Mouse (Mus musculus): ENCODE data around the gene Stum. TPM values are rescaled to one million over a fixed set of nuclear protein-coding genes. Genes with fewer than 3 reads are reported as not detected.
"Not testable (repeated sequence)": the region's sequence is repeated elsewhere in the genome, so short reads cannot be mapped to it uniquely, and the experiment has no call there.

The Stum gene
- total RNA-seq, 2 experiments from 2014 or later: 146 to 150 TPM

DNA sequence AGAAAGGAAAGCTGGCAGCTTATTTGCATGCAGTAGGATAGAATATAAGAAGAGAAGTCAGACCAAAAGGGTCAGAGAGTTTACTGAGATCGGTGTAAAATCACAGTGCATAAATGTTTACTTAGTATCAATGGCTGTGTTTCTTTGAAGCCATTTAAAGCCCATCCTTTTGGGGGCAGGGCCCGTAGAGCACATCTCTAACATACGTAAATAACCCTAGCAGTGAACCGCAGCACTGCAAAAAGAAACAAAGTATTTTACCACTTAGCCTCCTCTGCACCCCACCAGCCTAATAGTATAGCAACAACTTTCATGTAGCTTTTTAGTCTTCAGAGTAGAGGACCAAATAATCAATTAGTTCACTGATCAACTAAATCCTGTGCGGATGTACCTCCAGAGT lies 85.6 kb downstream of the Stum start:
- intact Hi-C loops (cut with DNase I): no loop called here
- no peak for DNase-seq (ENCODE audit: low spot score in 2 of 2)

DNA sequence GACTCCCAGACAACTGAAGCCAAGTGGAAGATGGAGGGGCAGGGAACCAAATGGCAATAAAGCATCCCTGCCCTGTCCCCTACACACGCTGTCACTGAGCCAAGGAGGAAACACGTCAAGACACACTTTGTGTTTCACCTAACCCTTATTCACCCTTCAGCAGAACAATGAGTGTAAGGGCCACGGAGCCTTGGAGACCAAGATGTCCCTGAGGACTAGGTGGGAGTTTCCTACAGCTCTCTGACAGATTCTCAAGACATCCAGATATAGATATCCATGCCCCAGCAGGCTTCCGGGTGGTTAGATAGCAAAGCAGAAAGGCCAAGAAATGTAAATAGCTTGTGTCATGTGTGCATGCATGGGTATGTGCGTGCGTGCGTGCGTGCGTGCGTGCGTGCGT lies 89.4 kb downstream of the Stum start:
- intact Hi-C loops (cut with DNase I): no loop called here
- no peak for DNase-seq (ENCODE audit: low spot score in 2 of 2)

DNA sequence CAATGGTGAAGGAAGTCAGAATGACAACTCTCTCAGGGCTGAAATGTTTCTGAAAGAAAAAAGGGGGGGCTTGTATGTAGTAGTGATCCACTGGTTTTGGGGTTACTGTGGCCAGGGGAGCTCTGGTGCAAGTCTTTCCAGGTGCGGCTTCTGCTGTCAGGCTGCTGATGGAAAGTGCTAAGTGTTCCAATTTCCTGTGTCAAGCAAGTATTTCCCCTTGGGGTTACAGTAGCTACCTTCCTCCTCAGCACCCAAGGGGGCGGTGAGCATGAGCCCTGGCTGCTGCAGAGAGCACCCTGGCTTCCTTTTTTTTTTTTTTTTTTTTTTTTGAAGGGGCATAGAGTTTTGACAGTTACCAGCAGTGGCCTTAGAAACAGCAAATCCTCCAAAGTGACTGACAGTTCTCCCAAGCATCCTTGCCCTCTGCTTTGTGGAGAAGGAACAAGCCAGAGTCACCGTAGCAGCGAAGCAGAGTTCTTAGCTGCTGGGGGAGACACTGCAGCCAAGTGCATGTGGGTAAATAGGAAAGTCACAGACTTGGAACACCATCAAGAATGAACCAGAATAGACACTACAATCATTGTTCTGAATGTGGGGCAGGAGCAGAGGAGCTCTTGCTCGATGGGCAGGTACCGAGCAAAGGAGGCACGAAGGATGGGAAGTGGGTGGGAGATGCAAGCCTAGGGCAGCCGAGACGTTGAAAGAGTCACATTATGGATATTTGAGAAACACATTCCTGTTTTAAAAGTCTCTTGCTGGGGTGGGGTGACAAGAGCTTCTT lies 90.1 kb downstream of the Stum start:
- no peak for DNase-seq (ENCODE audit: low spot score in 2 of 2)
- intact Hi-C loops (cut with DNase I): no loop called here

DNA sequence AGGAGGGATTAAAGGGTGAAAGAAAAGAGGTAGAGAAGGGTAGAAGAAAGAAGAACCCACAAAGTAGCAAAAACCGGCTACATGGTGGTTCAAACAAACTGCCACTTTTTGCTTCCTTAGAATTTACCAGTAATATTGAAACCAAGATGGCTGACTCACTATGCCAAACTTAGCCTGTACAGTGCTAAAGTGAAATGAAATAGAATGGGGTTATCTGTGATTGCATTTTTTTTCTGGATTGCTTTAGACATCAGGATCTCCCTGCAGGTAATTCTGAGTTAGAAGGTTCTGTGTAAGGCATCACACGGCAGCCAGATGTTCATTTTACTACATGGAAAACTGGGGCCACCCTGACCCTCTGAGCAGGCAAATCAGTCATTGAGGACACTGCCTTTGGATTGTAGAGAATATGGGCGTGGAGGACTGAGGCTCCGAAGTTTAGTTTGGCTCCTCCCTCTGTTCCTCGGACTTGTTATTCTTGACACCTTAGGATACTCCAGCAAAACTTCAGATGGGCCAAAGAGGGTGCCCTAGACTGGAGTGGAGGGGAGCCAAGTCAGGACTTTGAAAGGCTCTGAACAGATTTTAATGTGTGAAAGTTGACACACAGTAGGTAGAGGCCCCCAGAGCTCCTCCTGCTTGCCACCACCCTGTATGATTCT lies 91.0 kb downstream of the Stum start:
- intact Hi-C loops (cut with DNase I): no loop called here
- no peak for DNase-seq (ENCODE audit: low spot score in 2 of 2)

DNA sequence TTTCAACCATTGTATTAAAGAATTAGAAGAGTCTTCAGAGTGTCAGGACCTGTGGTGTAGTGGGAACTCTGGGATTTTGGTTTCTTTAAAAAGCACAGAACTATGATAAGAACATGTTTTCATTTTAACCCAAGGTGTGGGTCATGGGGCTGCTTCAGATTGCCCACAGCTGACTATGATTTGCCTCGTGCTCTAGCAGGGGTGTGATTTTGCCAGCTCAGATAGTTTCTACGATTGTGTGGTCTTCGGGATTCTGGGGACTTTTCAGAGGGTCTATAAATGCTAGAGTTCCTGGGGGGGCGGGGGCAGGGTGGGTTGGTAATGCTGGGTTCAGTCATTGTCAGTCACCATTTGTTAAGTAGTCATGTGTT lies 91.7 kb downstream of the Stum start:
- no peak for DNase-seq (ENCODE audit: low spot score in 2 of 2)
- intact Hi-C loops (cut with DNase I): no loop called here

DNA sequence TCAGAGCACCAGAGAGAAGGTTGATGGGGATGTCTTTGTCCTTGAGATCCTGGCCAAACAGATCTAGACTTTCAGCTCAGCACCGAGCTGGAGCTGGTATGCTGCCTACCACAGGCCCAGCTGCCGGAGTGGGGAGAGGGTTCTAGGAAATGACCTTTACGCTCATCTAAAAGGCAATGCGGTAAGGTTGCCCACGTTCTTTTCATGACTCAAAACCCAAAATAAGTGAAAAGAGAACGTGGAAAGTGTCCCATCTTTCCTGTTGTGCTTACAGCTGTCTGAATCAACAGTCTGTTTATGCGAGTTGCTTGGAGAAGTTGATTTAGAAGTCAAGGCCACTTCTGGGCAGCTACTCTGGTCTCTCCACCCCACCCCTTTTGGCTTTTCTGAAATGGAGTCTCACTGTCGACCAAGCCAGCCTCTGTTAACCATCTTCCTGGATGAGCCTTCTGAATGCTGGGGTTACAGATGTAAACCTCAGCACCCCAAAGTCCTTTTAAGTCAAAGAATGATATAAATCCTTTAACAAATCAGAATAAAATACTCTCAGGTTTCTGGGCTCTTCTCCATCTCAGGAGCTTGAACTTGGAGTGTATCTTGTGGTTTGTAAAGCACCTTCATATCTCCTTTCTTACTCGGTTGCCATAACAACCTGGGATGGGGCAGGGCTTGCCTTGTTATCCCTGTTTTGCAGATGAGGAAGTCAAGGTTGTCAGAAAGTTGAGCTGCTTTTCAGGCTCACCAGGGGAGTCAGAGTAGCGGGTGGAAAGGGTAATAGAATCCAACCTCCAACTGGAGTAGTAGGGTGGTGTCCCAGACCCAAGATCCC lies 92.3 kb downstream of the Stum start:
- no peak for DNase-seq (ENCODE audit: low spot score in 2 of 2)
- intact Hi-C loops (cut with DNase I): no loop called here

DNA sequence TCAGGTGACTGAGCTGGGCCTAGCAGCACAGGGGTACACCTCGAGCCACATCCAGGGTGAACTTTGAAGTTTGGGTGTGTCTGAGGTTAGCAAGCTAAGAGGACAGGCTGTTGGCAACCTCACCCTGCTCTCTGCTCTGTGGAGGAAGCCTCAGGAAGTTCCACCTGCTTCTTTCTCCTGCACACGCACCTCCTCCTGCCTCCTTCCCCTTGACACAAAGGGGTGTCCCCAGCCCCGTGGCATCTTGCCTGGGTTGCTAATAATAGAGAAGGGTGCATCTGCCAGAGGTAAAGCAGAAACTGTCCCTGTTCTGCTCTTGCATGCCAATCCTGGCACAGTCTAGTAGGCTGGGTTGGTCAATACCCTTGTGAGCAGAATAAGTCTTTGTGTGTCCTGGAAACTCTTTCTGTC lies 93.0 kb downstream of the Stum start:
- no peak for DNase-seq (ENCODE audit: low spot score in 2 of 2)
- intact Hi-C loops (cut with DNase I): no loop called here

DNA sequence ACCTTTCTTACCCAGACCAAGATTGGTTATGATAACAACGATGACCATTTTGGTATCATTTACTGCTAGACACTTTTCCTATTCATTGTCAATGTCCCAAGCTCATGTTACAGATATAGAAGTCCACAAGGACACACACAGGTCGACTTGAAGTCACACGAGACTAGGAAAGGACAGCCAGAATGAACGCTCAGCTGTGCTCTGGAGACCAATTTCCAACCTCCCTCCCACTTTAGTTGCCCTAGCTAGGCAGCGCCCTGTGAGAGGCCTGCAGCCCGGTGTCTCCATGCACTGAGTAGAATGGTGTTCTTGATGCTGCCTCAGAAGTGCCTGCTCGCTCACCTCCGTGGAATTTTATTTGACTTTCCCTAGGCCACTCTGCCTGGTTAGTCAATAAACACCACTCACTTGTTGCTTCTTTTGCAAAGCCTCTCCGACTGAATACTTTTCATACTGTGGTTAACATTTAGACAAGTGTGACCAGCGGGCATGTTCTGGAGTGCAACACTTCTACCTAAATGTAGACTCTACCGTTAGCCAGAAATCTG lies 94.0 kb downstream of the Stum start:
- DNase-seq (ENCODE audit: low spot score in 2 of 2): not testable (repeated sequence)
- intact Hi-C loops (cut with DNase I): loop anchor here (5.0 kb wide), 2 partner anchors 57 to 122 kb away; partner anchors contain the start of gene Itpkb

DNA sequence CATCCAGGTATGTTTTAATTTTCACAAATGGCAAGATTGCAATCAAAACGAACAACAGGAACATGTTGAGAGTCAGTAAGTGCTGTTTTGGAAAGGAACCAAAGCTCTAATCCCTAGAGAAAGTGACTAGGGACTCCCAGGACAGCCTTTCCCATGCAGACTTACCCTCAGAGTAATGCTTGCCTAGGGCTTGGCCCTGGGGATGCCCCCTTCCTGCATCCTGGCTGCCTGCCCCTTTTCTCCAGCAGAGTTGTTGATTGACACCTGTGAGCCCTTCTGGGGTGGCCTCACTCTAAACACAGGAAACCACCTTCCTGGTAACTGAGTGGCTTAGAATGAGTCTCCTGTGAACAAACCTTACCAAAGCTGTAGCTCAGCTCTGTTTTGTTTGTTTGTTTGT lies 94.8 kb downstream of the Stum start:
- intact Hi-C loops (cut with DNase I): loop anchor here (5.0 kb wide), 2 partner anchors 56 to 121 kb away; partner anchors contain the start of gene Itpkb
- DNase-seq (ENCODE audit: low spot score in 2 of 2): no peak

DNA sequence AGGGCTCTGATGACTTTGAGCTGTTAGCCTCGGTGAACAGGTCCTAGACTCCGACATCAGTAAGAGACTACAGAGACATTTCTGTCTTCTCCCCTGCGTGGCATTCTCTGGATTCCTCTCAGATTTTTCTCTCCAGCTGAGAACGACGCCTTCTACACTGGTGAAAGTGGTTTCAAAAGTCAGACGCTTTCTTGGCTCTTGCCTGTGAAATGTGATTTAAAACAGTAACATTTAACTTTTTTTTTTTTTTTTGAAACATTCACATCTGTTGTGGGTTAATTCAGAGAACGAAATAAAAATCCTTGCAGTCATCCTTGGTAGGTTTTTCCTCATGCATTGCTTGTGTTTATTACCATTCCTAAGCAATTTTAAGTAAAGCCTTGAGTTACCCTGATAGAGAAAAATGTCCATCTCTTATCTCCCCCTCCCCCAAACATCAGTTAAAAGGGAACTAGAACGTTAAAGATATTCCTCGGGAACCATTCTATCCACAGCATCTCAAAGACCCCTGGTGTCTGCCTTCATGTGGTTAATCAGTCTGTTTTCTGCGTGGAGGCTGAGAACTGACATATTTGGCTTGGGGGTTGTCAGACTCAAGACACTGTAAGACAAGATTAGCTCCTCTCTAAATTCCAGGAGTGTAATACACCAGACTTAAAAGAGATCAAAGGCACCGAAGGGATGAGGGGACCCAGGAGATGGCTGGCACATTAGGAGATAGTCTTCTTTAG lies 95.4 kb downstream of the Stum start:
- intact Hi-C loops (cut with DNase I): loop anchor here (5.0 kb wide), 2 partner anchors 56 to 121 kb away; partner anchors contain the start of gene Itpkb
- DNase-seq (ENCODE audit: low spot score in 2 of 2): no peak

DNA sequence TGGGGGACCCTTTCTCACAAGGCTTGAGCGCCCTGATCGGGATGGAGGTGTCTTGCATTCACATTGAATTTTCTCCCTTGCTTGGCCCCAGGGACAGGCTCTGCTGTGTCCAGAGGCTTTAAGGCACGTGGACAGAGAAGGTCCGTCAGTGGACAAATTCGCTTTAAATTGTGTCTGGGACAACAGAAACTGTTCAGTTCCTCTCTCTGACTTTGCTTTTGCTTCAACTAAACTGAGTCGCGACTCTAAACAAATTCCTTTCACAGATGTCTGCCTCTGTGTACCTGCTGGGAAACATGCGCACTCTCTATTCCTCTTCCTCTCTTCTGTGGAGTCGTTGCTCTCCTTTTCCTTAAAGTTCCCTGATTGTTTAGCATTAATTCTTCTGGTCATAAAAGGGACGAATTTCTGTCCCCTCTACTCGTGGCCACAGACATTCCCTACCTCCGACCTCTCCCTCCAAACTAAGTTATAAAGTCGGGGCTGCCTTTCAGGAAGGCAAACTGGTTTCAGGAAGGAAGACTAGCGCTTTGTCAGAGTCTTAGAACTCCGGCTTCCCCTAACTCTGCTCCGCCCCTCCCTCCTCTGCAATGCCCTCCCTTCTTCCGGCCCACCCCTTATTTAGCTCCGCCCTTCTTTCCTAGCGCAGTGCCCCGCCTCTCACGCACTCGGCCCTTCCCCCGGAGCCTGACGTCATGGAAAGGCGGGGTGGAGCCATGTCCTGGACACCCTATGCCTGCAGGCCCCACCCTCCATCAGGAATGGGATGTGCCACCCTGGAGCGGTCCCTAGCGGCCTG lies 96.2 kb downstream of the Stum start:
- peak; percentile 97 for DNase-seq (ENCODE audit: low spot score in 2 of 2)
- intact Hi-C loops (cut with DNase I): loop anchor here (5.0 kb wide), 2 partner anchors 55 to 120 kb away; partner anchors contain the start of gene Itpkb

DNA sequence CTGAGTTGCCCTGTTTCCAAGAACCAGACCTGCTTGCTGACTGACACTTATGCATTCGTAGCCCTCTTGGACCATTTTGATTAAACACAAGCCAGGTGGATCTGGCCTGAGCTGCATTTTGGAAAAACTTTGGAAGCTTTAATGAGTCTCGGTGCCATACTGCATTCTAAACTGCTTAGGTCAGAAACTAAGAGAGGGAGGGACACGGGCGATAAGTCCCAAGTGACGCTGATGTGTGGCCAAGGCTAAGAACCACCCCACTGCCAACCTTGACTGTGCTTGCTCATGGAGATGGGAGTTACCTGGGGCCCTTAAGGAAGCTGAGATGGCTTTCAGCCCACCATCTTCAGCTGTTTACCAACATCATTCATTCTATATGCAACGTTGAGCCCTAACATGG lies 98.0 kb downstream of the Stum start:
- no peak for DNase-seq (ENCODE audit: low spot score in 2 of 2)
- intact Hi-C loops (cut with DNase I): loop anchor here (5.0 kb wide), 2 partner anchors 53 to 118 kb away; partner anchors contain the start of gene Itpkb

DNA sequence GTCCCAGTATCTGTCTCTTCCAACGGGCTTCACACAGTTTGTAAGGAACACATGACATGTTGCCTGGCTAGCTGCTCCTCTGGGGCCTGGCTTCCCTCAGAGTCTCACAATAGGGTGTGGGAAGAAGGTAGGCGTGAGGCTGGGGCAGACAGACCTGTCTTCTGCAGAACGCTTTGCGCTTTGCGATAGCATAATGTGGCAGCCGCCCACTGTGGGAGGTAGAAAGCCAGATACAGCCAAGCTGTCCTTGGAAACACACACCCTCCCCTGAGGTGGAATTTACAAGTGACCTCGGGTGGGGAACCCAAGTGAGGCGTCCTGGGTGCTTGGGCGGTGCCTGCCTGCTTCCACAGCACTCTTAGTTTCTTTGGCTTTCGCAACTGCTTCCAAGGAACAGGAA lies 98.8 kb downstream of the Stum start:
- no peak for DNase-seq (ENCODE audit: low spot score in 2 of 2)
- intact Hi-C loops (cut with DNase I): no loop called here

DNA sequence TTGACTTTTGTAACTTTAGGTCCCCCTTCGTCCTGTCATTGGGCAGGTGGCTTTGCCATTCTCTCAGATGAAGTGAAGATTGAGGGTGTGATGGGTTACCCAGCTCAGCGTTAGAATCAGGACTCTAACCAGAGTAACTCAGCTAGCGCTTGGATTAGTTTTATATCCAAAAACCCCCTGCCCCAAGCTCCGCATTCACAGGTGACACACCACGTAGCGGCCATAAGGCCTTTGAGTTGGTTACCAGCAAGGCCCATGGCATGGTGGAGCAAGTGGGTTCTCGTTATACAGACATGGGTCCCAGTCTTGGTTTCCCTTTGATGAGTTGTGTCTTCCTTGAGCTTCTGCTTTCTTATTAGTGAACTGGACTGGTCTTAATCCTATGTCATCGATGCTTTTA lies 99.4 kb downstream of the Stum start:
- DNase-seq (ENCODE audit: low spot score in 2 of 2): no peak
- intact Hi-C loops (cut with DNase I): no loop called here
